Mouse (Mus musculus): ENCODE results near the gene Lrrfip2. TPM values are rescaled to one million over a fixed set of nuclear protein-coding genes. Genes with fewer than 3 reads are reported as not detected.

The Lrrfip2 gene
- polyA plus RNA-seq, 1 experiment from 2014 or later = 17.9 TPM

- no peak for ATAC-seq (ENCODE audit: insufficient read depth)
- Histone ChIP-seq H3K36me3 (replicated peaks) (peaks cover 27% of the 10 kb centered on the region), H3K4me1 (replicated peaks) (peaks cover 4% of the 10 kb centered on the region; the same call in 1 of the 2 replicates), H3K9me3 (replicated peaks) (no peaks in the 10 kb centered on the region), H3K4me2 (no peak overlapping the region), H3K27ac (replicated peaks) (no peak overlapping the region), H3K27me3 (no peaks in the 10 kb centered on the region), H3K4me3 (replicated peaks) (no peak overlapping the region), H3K9ac (no peak overlapping the region)
Measured at GRCm38 (mm10) chr9:111216424-111216823, 99.0 kb downstream of the Lrrfip2 start.

GRCm38 (mm10) chr9:111220551-111221080 lies 103.2 kb downstream of the Lrrfip2 start:
- Histone ChIP-seq H3K27ac (replicated peaks) (no peak overlapping the region), H3K4me3 (replicated peaks) (no peak overlapping the region), H3K4me1 (replicated peaks) (no peaks in the 10 kb centered on the region), H3K9ac (no peak overlapping the region), H3K9me3 (replicated peaks) (no peaks in the 10 kb centered on the region), H3K4me2 (no peak overlapping the region), H3K27me3 (no peaks in the 10 kb centered on the region), H3K36me3 (replicated peaks) (peaks cover 44% of the 10 kb centered on the region)
- 67% methylated on average over 5 of the region's 5 CpGs for WGBS (ENCODE audit: insufficient replicate concordance)
- ATAC-seq (ENCODE audit: insufficient read depth) = no peak

GRCm38 (mm10) chr9:111221580-111221979 lies 104.2 kb downstream of the Lrrfip2 start:
- H3K9ac ChIP-seq = no peak overlapping the region
- H3K4me3 ChIP-seq (replicated peaks) = no peak overlapping the region
- no peak overlapping the region for H3K27ac ChIP-seq (replicated peaks)
- WGBS (ENCODE audit: insufficient replicate concordance) = 76% methylated on average over 1 of the region's 1 CpGs
- ATAC-seq (ENCODE audit: insufficient read depth) = no peak
- H3K4me2 ChIP-seq = no peak overlapping the region
- no peaks in the 10 kb centered on the region for H3K4me1 ChIP-seq (replicated peaks)
- H3K36me3 ChIP-seq (replicated peaks) = peaks cover 52% of the 10 kb centered on the region
- no peaks in the 10 kb centered on the region for H3K9me3 ChIP-seq (replicated peaks)
- H3K27me3 ChIP-seq = no peaks in the 10 kb centered on the region

- WGBS (ENCODE audit: insufficient replicate concordance) = 84% methylated on average over 5 of the region's 5 CpGs
- no peak overlapping the region for H3K4me3 ChIP-seq (replicated peaks)
- no peak overlapping the region for H3K9ac ChIP-seq
- no peak overlapping the region for H3K27ac ChIP-seq (replicated peaks)
- H3K36me3 ChIP-seq (replicated peaks) = peaks cover 67% of the 10 kb centered on the region
- H3K4me2 ChIP-seq = no peak overlapping the region
- ATAC-seq (ENCODE audit: insufficient read depth) = no peak
- no peaks in the 10 kb centered on the region for H3K4me1 ChIP-seq (replicated peaks)
- H3K9me3 ChIP-seq (replicated peaks) = no peaks in the 10 kb centered on the region
- H3K27me3 ChIP-seq = no peaks in the 10 kb centered on the region
Measured at GRCm38 (mm10) chr9:111223406-111223805, 106.0 kb downstream of the Lrrfip2 start.

GRCm38 (mm10) chr9:111228446-111228845 lies 111.1 kb downstream of the Lrrfip2 start:
- Histone ChIP-seq H3K27ac (replicated peaks) (no peak overlapping the region), H3K9me3 (replicated peaks) (no peaks in the 10 kb centered on the region), H3K4me1 (replicated peaks) (no peaks in the 10 kb centered on the region), H3K4me2 (no peak overlapping the region), H3K36me3 (replicated peaks) (peaks cover 92% of the 10 kb centered on the region), H3K27me3 (no peaks in the 10 kb centered on the region), H3K4me3 (replicated peaks) (no peak overlapping the region), H3K9ac (no peak overlapping the region)
- ATAC-seq (ENCODE audit: insufficient read depth) = no peak
- 81% methylated on average over 5 of the region's 5 CpGs for WGBS (ENCODE audit: insufficient replicate concordance)

GRCm38 (mm10) chr9:111234701-111235100 lies 117.3 kb downstream of the Lrrfip2 start:
- Histone ChIP-seq H3K27me3 (no peaks in the 10 kb centered on the region), H3K9ac (no peak overlapping the region), H3K36me3 (replicated peaks) (peaks cover 90% of the 10 kb centered on the region), H3K4me2 (no peak overlapping the region), H3K27ac (replicated peaks) (no peak overlapping the region), H3K4me1 (replicated peaks) (no peaks in the 10 kb centered on the region), H3K4me3 (replicated peaks) (no peak overlapping the region), H3K9me3 (replicated peaks) (no peaks in the 10 kb centered on the region)
- ATAC-seq (ENCODE audit: insufficient read depth) = no peak
- WGBS (ENCODE audit: insufficient replicate concordance) = 86% methylated on average over 9 of the region's 9 CpGs

- Histone ChIP-seq H3K27ac (replicated peaks) (no peak overlapping the region), H3K4me1 (replicated peaks) (no peaks in the 10 kb centered on the region), H3K27me3 (no peaks in the 10 kb centered on the region), H3K9me3 (replicated peaks) (no peaks in the 10 kb centered on the region), H3K4me2 (no peak overlapping the region), H3K36me3 (replicated peaks) (peaks cover 90% of the 10 kb centered on the region), H3K9ac (no peak overlapping the region), H3K4me3 (replicated peaks) (no peak overlapping the region)
- ATAC-seq (ENCODE audit: insufficient read depth) = no peak
Measured at GRCm38 (mm10) chr9:111237726-111238125, 120.3 kb downstream of the Lrrfip2 start.

- H3K9me3 ChIP-seq (replicated peaks) = no peaks in the 10 kb centered on the region
- H3K4me2 ChIP-seq = no peak overlapping the region
- no peak overlapping the region for H3K9ac ChIP-seq
- WGBS (ENCODE audit: insufficient replicate concordance) = 88% methylated on average over 4 of the region's 4 CpGs
- H3K27ac ChIP-seq (replicated peaks) = no peak overlapping the region
- no peak overlapping the region for H3K4me3 ChIP-seq (replicated peaks)
- no peak for ATAC-seq (ENCODE audit: insufficient read depth)
- no peaks in the 10 kb centered on the region for H3K27me3 ChIP-seq
- H3K4me1 ChIP-seq (replicated peaks) = no peaks in the 10 kb centered on the region
- H3K36me3 ChIP-seq (replicated peaks) = peaks cover 90% of the 10 kb centered on the region
Measured at GRCm38 (mm10) chr9:111239821-111240220, 122.4 kb downstream of the Lrrfip2 start.

- Histone ChIP-seq H3K36me3 (replicated peaks) (peaks cover 82% of the 10 kb centered on the region), H3K27ac (replicated peaks) (no peak overlapping the region)
- WGBS (ENCODE audit: insufficient replicate concordance) = 85% methylated on average over 6 of the region's 6 CpGs
Measured at GRCm38 (mm10) chr9:111243384-111243783, 126.0 kb downstream of the Lrrfip2 start.

GRCm38 (mm10) chr9:111245546-111245945 lies 128.2 kb downstream of the Lrrfip2 start:
- Histone ChIP-seq H3K4me2 (no peak overlapping the region), H3K9ac (no peak overlapping the region), H3K4me1 (replicated peaks) (no peaks in the 10 kb centered on the region), H3K9me3 (replicated peaks) (no peaks in the 10 kb centered on the region), H3K27ac (replicated peaks) (no peak overlapping the region), H3K27me3 (no peaks in the 10 kb centered on the region), H3K4me3 (replicated peaks) (no peak overlapping the region), H3K36me3 (replicated peaks) (peaks cover 82% of the 10 kb centered on the region)
- 77% methylated on average over 6 of the region's 6 CpGs for WGBS (ENCODE audit: insufficient replicate concordance)
- no peak for ATAC-seq (ENCODE audit: insufficient read depth)

More at GRCm38 (mm10) chr9:111243384-111243783, 126.0 kb downstream of the Lrrfip2 start:
- Histone ChIP-seq H3K4me3 (replicated peaks) (no peak overlapping the region), H3K4me1 (replicated peaks) (no peaks in the 10 kb centered on the region), H3K9ac (no peak overlapping the region), H3K27me3 (no peaks in the 10 kb centered on the region), H3K9me3 (replicated peaks) (no peaks in the 10 kb centered on the region), H3K4me2 (no peak overlapping the region)
- ATAC-seq (ENCODE audit: insufficient read depth) = no peak

- ATAC-seq (ENCODE audit: insufficient read depth) = no peak
- no peak overlapping the region for H3K4me3 ChIP-seq (replicated peaks)
- no peaks in the 10 kb centered on the region for H3K9me3 ChIP-seq (replicated peaks)
- H3K36me3 ChIP-seq (replicated peaks) = peaks cover 87% of the 10 kb centered on the region
- 84% methylated on average over 3 of the region's 3 CpGs for WGBS (ENCODE audit: insufficient replicate concordance)
- H3K4me1 ChIP-seq (replicated peaks) = no peaks in the 10 kb centered on the region
- H3K9ac ChIP-seq = no peak overlapping the region
- no peak overlapping the region for H3K4me2 ChIP-seq
- H3K27ac ChIP-seq (replicated peaks) = no peak overlapping the region
- H3K27me3 ChIP-seq = no peaks in the 10 kb centered on the region
Measured at GRCm38 (mm10) chr9:111247682-111248246, 130.4 kb downstream of the Lrrfip2 start.

Measured in liver, embryonic 15.5 days (tissue).